Mouse (Mus musculus) intestine, postnatal 0 days (tissue): ENCODE measurements around the gene B4galt5. TPM values are rescaled to one million over a fixed set of nuclear protein-coding genes. Genes with fewer than 3 reads are reported as not detected.

Experiments
- ATAC-seq: fragments of 200-750 bp; cut with Nextera tagmentation; 2 replicates; pipeline ENCODE4 v1.8.0; 2017; ENCODE audit warnings: mild to moderate bottlenecking, moderate TSS enrichment, moderate library complexity
- H3K27ac ChIP-seq: fragments of 300-500 bp; sonication (generic); 2 replicates; pipeline ENCODE4 v1.5.1; 2014; ENCODE audit warnings: mild to moderate bottlenecking, low read depth, low read length, moderate library complexity
- H3K27me3 ChIP-seq: fragments of 300-500 bp; sonication (generic); replicated peaks from 2 replicates; pipeline ENCODE4 v1.6.1; 2014; ENCODE audit warnings: low read length, mixed read lengths; ENCODE audit not compliant: control insufficient read depth, insufficient read depth
- H3K36me3 ChIP-seq: fragments of 300-500 bp; sonication (generic); 2 replicates; pipeline ENCODE4 v1.6.1; 2014; ENCODE audit warnings: mild to moderate bottlenecking, moderate library complexity; ENCODE audit not compliant: control insufficient read depth, insufficient read depth
- H3K4me1 ChIP-seq: fragments of 300-500 bp; sonication (generic); replicated peaks from 2 replicates; pipeline ENCODE4 v1.6.1; 2014; ENCODE audit warnings: antibody characterized with exemption, low read length, mixed read lengths; ENCODE audit not compliant: control insufficient read depth, insufficient read depth
- H3K4me2 ChIP-seq: fragments of 300-500 bp; sonication (generic); replicated peaks from 2 replicates; pipeline ENCODE4 v1.6.1; 2014; ENCODE audit warnings: low read depth, mild to moderate bottlenecking, moderate library complexity
- H3K4me3 ChIP-seq: fragments of 300-500 bp; sonication (generic); 2 replicates; pipeline ENCODE4 v1.5.1; 2014; ENCODE audit warnings: low read depth, low read length
- H3K9ac ChIP-seq: fragments of 300-500 bp; sonication (generic); 2 replicates; pipeline ENCODE4 v1.6.1; 2014; ENCODE audit warnings: mild to moderate bottlenecking, low read depth, low read length
- H3K9me3 ChIP-seq: fragments of 300-500 bp; sonication (generic); 2 replicates; pipeline ENCODE4 v1.6.1; 2016; ENCODE audit warnings: mixed run types; ENCODE audit not compliant: control insufficient read depth
- CTCF ChIP-seq: sonication (generic); IDR thresholded peaks from 2 replicates; pipeline ENCODE4 v1.5.1; 2016; ENCODE audit warnings: low read depth, mild to moderate bottlenecking, control low read depth, antibody characterized with exemption, moderate library complexity
- WGBS: fragments of 180-500 bp; shearing (Covaris S2); extraction: QIAGEN DNeasy Blood & Tissue Kit; methylation state at CpG from one replicate; pipeline ENCODE4 v1.1.7; 2014; 5-methylcytosine and 5-hydroxymethylcytosine counted together
- polyA plus RNA-seq: library from polyadenylated mRNA; unstranded; fragments of >200 nt; fragmentation: Nextera tagmentation; extraction: Ambion mirVana; gene quantifications from 2 replicates; pipeline ENCODE4 v1.2.1, GENCODE M21; 2015

Gene B4galt5
- polyA plus RNA-seq, 1 experiment from 2014 or later, result 26.6 TPM

- 88% methylated on average over 8 of the region's 8 CpGs for WGBS
- H3K4me2 ChIP-seq, result no peak overlapping the region
- no peak overlapping the region for H3K9ac ChIP-seq
- no peak for TF ChIP-seq CTCF
- ATAC-seq, result no peak
- H3K9me3 ChIP-seq, result no peaks in the 10 kb centered on the region
- H3K27me3 ChIP-seq, result no peaks in the 10 kb centered on the region
- H3K36me3 ChIP-seq, result no peaks in the 10 kb centered on the region
- no peaks in the 10 kb centered on the region for H3K4me1 ChIP-seq
- H3K27ac ChIP-seq, result no peak overlapping the region
- no peak overlapping the region for H3K4me3 ChIP-seq
Measured at GRCm38 (mm10) chr2:167268411-167268690, 80.6 kb downstream of the B4galt5 start.

GRCm38 (mm10) chr2:167267531-167268410 lies 81.2 kb downstream of the B4galt5 start:
- Histone ChIP-seq H3K9ac (no peak overlapping the region), H3K4me3 (no peak overlapping the region), H3K27ac (no peak overlapping the region), H3K9me3 (no peaks in the 10 kb centered on the region), H3K36me3 (no peaks in the 10 kb centered on the region), H3K27me3 (no peaks in the 10 kb centered on the region), H3K4me1 (no peaks in the 10 kb centered on the region), H3K4me2 (no peak overlapping the region)
- no peak for TF ChIP-seq CTCF
- no peak for ATAC-seq
- 64% methylated on average over 14 of the region's 14 CpGs for WGBS

- ATAC-seq, result no peak
- Histone ChIP-seq H3K36me3 (no peaks in the 10 kb centered on the region), H3K9me3 (no peaks in the 10 kb centered on the region), H3K9ac (no peak overlapping the region), H3K4me2 (no peak overlapping the region), H3K4me3 (no peak overlapping the region), H3K27me3 (no peaks in the 10 kb centered on the region), H3K27ac (no peak overlapping the region), H3K4me1 (no peaks in the 10 kb centered on the region)
- TF ChIP-seq CTCF, result no peak
- 94% methylated on average over 10 of the region's 10 CpGs for whole genome bisulfite sequencing
Measured at GRCm38 (mm10) chr2:167266231-167266630, 82.8 kb downstream of the B4galt5 start.

GRCm38 (mm10) chr2:167265806-167266205 lies 83.2 kb downstream of the B4galt5 start:
- ATAC-seq, result no peak
- Histone ChIP-seq H3K4me3 (no peak overlapping the region), H3K4me2 (no peak overlapping the region), H3K27me3 (no peaks in the 10 kb centered on the region), H3K36me3 (no peaks in the 10 kb centered on the region), H3K9me3 (no peaks in the 10 kb centered on the region), H3K27ac (no peak overlapping the region), H3K9ac (no peak overlapping the region), H3K4me1 (no peaks in the 10 kb centered on the region)
- WGBS, result 53% methylated on average over 4 of the region's 5 CpGs
- TF ChIP-seq CTCF, result no peak

GRCm38 (mm10) chr2:167265021-167265420 lies 84.0 kb downstream of the B4galt5 start:
- H3K4me1 ChIP-seq, result no peaks in the 10 kb centered on the region
- H3K4me3 ChIP-seq, result no peak overlapping the region
- H3K9ac ChIP-seq, result no peak overlapping the region
- TF ChIP-seq CTCF, result no peak
- 67% methylated on average over 2 of the region's 2 CpGs for WGBS
- H3K27ac ChIP-seq, result no peak overlapping the region
- no peaks in the 10 kb centered on the region for H3K9me3 ChIP-seq
- no peak overlapping the region for H3K4me2 ChIP-seq
- H3K36me3 ChIP-seq, result no peaks in the 10 kb centered on the region
- no peaks in the 10 kb centered on the region for H3K27me3 ChIP-seq
- no peak; the same call in 1 of the 2 replicates for ATAC-seq

- ATAC-seq, result no peak
- Histone ChIP-seq H3K27ac (no peak overlapping the region), H3K9me3 (no peaks in the 10 kb centered on the region), H3K9ac (no peak overlapping the region), H3K27me3 (no peaks in the 10 kb centered on the region), H3K4me2 (no peak overlapping the region), H3K36me3 (no peaks in the 10 kb centered on the region), H3K4me3 (no peak overlapping the region), H3K4me1 (no peaks in the 10 kb centered on the region)
- no peak for TF ChIP-seq CTCF
- WGBS, result 86% methylated on average over 11 of the region's 11 CpGs
Measured at GRCm38 (mm10) chr2:167263931-167264330, 85.1 kb downstream of the B4galt5 start.
